Mouse (Mus musculus) induced T-regulatory cell, adult 2 months (primary cell): ENCODE data around the gene Foxo3.

Experiments
- DNase-seq: peaks from one replicate; pipeline ENCODE4 v3.0.0-alpha.2; 2012; ENCODE audit warnings: low read depth

Foxo3 gene

DNA sequence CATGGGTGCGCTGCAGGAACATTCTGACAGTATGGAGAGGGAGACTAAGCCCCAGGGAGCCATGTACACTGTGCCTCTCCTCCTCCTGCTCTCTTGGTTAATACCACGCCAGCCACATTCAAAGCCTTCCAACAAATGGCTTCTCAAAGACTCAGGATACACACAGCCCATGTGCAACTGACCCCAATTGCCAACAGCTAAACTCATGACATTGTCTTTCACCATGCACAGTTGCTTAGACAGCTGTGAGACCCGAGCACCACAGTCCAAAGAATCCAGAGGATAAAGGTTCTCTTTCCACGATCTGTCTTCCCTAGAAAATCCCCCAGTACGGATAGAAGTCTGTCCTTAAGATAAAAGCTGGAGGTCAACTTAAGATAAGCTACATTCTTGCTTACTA, 27.9 kb downstream of the Foxo3 start:
- DNase-seq, result no peak

DNA sequence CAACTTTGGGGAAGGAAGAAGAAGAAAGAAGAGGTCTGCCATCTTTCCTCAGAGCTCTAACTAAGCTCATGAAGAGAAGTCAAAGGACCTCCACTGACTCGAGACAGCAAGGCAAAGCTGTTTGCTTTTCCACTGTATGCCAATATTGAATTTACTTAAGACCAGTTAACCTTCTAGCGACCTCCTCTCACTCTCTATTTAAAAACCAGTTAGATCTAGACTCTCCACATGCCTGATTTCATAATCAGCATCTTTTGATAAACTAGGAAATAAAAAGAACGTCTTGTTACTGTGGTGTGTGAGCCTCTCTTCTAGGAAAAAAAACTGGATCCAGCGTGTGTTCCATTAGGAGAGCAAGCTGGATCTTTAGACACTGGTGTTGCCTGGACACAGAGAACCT, 28.4 kb downstream of the Foxo3 start:
- DNase-seq, result no peak

DNA sequence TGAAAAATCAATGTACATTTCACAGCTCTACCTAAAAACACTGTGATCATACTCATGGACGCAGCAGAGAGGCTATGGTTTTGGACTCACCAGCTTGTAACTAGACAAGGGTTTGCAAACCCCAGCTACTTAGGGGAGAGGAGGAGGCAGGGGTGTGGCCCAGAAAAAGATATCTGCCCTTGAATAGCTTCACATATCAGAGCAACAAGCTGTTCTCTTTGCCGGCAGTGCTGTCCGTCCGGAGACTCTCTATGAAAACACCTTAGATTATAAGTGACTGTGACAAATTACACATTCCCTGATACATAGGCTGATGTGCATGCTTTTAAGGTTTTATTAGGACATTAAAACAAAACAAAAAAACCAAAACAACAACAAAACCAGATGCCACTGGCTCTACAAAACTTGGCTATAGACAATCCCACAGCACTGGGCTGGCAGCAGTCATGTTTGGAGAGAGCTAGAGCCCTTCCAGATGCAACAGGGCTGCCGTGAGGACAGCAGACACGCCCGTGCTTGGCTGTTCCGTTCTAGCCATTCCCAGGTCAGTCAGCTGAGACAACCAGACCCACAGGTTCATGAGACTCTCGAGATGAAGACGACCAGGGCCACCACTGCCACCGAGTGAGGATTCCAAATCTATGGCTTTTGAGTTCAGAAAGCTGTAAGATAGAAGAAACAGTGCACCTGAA, 29.3 kb downstream of the Foxo3 start:
- no peak for DNase-seq

GRCm38 (mm10) chr10:42246483-42246882, 30.1 kb downstream of the Foxo3 start:
- DNase-seq, result no peak

DNA sequence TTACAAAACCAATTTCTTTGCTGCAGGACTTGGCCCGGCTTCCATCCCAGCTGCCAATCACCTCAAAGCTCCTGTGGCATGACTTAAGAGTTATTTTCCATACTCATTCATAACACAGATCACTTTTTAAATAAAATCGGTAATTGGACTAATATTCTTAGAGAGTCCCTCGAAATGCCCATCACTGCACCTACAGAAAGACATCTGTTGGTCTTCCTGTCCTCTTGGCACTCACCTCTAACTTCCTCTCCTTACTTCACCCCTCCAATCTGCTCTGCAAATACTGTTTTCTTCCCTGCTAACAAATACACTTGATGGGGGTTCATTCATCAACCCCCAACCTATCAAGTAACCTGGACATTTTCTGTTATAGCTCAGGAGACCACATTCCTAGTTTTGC, 30.9 kb downstream of the Foxo3 start:
- DNase-seq, result no peak

DNA sequence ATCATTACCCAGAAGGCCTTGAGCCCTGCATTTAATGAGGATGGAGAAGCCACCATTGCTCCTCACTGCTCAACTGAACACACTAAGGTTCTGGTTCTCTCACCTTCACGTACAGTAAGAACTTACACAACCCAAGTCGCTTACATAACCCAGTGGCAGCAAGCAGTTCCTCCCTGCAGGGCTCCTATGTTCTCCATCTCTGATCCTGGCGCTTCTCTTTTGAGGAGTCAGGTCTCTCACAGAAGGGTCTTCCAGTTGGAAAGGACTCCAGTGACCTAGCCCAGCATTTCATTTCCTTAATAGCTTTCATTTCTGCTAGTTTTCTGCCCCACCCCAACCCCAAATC, 31.3 kb downstream of the Foxo3 start:
- no peak for DNase-seq

GRCm38 (mm10) chr10:42244420-42245255, 31.9 kb downstream of the Foxo3 start:
- no peak for DNase-seq

DNA sequence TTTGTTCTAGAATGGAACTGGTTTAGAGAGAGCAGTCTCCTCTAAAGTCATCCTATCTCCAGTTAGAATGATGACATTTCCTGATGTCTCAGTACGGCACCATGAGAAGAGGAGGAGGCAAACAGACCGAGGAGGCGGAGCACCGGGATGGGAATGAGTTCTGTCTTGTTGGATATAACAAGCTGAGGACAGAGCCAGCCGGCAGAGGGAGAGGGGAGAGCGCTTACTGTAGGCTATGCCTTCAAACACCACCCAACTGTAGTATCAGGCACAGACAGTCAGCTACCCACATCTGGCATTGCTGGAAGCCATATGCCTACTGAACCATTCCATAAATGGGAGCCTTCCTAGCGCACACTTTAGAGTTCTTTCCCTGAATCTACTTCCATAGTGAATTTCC, 32.6 kb downstream of the Foxo3 start:
- DNase-seq, result no peak

GRCm38 (mm10) chr10:42242484-42242883, 34.1 kb downstream of the Foxo3 start:
- DNase-seq, result no peak

DNA sequence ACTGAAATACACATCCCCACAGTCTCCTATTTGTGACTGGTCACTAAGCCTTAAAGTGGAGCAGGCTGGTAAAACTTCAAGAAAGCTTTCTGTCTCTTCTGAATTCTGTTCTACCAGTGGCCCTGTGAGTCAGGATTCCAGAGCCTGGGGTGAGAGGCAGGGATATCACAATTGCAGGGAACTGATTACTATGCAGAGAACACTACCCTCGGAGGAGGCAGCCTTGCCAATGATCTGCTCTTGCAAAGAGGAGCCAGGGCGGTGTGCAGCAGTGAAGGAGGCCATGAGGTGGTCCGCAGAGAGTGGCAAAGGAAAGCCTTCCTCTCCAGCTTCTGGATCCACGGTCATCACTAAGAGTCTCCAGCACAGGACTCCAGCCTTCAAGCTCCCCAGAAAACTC, 34.8 kb downstream of the Foxo3 start:
- DNase-seq, result no peak

DNA sequence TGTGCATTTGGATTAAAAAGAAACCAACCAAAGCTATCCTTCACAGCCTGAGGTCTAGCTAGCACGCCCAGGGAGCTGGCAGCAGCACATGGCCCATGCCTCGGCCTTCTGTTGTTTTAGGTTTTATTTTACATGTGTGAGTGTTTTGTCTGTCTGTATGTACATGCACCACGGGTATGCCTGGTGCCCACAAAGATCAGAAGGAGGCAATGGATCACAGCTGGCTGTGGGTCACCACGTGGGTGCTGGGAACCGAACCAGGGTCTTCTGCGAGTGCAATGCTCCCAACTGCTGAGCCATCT, 36.8 kb downstream of the Foxo3 start:
- DNase-seq, result no peak

DNA sequence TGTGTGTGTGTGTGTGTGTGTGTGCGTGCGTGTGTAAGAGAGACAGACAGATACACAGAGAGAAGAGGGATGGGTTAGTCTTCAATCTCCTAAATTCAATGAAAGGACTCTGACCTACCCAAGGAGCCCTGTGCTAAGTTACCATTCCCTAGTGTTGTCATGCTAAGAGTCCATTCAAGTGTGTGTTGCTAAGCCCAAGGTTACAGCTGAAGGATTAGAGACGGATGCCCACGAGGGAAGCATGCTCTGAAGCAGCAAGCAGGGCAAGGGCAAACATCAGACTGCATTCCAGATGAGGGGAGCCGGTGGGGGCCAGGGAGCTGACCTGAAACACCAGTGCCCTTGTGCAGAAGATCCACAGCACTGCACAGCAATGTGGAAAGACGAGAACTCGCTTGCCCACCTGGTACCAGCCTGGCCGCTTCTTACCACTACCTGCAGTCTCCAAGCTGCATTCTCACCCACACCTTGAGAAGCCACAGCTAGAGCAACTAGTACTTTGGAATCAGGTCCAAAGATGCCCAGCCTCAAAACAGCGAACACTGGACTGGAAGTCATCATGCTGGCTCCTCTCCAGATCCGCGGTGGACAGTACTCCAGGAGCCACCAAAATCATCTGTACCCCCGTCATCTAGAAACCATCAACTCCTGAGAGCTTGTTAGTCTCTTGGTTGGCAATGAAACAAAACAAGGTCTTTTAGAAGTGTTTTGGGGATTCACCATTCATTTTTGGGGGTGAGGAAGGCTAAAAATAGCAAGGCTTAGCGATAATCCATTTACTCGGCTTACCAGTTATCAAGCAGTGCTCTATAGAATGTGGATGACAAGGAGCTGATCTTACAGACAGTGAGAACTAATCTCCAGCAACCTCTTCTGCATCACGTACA, 37.4 kb downstream of the Foxo3 start:
- no peak for DNase-seq

DNA sequence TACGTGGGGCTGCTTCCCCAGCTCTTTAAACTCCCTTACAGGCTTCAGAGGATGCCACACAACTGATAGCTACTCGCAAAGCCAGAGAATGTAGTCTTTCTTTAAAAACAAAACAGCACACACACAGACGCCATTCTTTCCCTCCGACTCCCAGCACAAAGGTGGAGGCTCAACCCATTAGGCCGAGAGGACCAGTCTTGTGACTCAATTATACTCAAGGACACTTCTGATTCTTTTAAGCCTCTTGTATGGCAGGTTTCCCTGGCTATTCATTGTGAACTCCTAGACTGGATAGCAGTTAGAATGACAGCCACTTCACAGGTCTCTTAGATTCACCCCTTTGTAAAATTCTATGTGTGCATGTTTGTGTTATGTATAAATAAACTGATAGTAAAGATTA, 38.3 kb downstream of the Foxo3 start:
- no peak for DNase-seq

DNA sequence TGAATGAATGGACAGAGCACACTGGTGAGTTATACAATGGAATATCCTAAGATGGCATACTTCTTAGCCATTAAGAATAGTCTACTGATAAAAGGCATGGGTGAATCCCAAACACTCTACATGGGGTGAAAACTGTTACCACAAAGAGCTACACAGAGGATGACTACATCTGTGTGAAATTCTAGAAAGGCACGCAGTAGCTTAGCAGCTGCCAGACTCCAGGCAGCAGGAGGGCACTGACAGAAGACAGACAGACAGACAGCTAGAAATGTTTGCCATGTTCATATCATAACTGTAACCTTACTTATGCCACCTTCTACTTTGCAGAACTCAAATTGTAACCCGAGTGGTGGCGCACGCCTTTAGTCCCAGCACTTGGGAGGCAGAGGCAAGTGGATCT, 39.0 kb downstream of the Foxo3 start:
- DNase-seq, result no peak

DNA sequence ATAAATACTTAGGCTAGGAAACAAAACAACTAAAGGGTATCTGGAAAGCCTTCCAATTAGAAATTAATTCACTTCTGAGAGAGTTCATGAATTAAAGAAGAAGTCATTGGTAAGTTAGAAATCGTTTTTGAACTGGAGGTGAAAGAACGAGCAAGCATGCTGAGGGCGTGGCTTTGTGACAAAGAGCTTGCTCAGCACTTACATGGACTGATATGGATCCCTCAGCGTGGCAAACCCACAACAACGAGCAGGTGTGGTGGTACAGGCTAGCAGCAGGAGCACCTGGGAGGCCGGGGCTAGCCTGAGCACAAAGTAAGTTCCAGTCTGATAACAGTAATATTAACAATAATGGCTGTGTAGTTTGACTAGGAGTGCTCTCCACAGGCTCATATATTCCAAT, 41.2 kb downstream of the Foxo3 start:
- no peak for DNase-seq

- no peak for DNase-seq
Measured at GRCm38 (mm10) chr10:42232977-42233376, 43.6 kb downstream of the Foxo3 start.

GRCm38 (mm10) chr10:42231847-42232246, 44.7 kb downstream of the Foxo3 start:
- DNase-seq, result no peak

GRCm38 (mm10) chr10:42231100-42231541, 45.4 kb downstream of the Foxo3 start:
- DNase-seq, result no peak

GRCm38 (mm10) chr10:42230471-42231099, 46.0 kb downstream of the Foxo3 start:
- DNase-seq, result no peak

- DNase-seq, result no peak
Measured at GRCm38 (mm10) chr10:42227751-42228241, 48.8 kb downstream of the Foxo3 start.

- DNase-seq, result peak; percentile 10
Measured at GRCm38 (mm10) chr10:42226176-42226575, 50.4 kb downstream of the Foxo3 start.
